Mouse (Mus musculus): Measurements from ENCODE around the gene BC037034. TPM values are rescaled to one million over a fixed set of nuclear protein-coding genes. Genes with fewer than 3 reads are reported as not detected.

Gene BC037034
- total RNA-seq, 2 experiments from 2014 or later: 2.2 to 3.3 TPM

GRCm38 (mm10) chr5:138262582-138263240, 1.1 kb downstream of the BC037034 start:
- intact Hi-C loops (cut with DNase I): no loop called here

GRCm38 (mm10) chr5:138262001-138262400, 1.8 kb downstream of the BC037034 start:
- intact Hi-C loops (cut with DNase I): no loop called here
- DNase-seq: no peak

More at GRCm38 (mm10) chr5:138262582-138263240, 1.1 kb downstream of the BC037034 start:
- no peak for DNase-seq

- DNase-seq: no peak
- intact Hi-C loops (cut with DNase I): no loop called here
Measured at GRCm38 (mm10) chr5:138260834-138261233, 3.0 kb downstream of the BC037034 start.

- intact Hi-C loops (cut with DNase I): no loop called here
- DNase-seq: no peak
Measured at GRCm38 (mm10) chr5:138260051-138260450, 3.8 kb downstream of the BC037034 start.

- intact Hi-C loops (cut with DNase I): no loop called here
- DNase-seq: no peak
Measured at GRCm38 (mm10) chr5:138258993-138259392, 4.8 kb downstream of the BC037034 start.

GRCm38 (mm10) chr5:138258542-138258941, 5.3 kb downstream of the BC037034 start:
- no peak for DNase-seq
- intact Hi-C loops (cut with DNase I): no loop called here

- intact Hi-C loops (cut with DNase I): no loop called here
- no peak for DNase-seq
Measured at GRCm38 (mm10) chr5:138258078-138258477, 5.8 kb downstream of the BC037034 start.

- intact Hi-C loops (cut with DNase I): no loop called here
- DNase-seq: no peak
Measured at GRCm38 (mm10) chr5:138257585-138257978, 6.3 kb downstream of the BC037034 start.

GRCm38 (mm10) chr5:138256966-138257584, 6.8 kb downstream of the BC037034 start:
- no peak for DNase-seq
- intact Hi-C loops (cut with DNase I): no loop called here

- no peak for DNase-seq
- intact Hi-C loops (cut with DNase I): no loop called here
Measured at GRCm38 (mm10) chr5:138256094-138256467, 7.8 kb downstream of the BC037034 start.

GRCm38 (mm10) chr5:138255353-138256093, 8.3 kb downstream of the BC037034 start, which contains the start of gene Lamtor4:
Lamtor4 (plus strand) TSS chr5:138255482.
- intact Hi-C loops (cut with DNase I): no loop called here

GRCm38 (mm10) chr5:138253061-138253460, 10.8 kb downstream of the BC037034 start:
- intact Hi-C loops (cut with DNase I): no loop called here
- no peak for DNase-seq

More at GRCm38 (mm10) chr5:138255353-138256093, 8.3 kb downstream of the BC037034 start, which contains the start of gene Lamtor4:
- DNase-seq: peak; percentile 85 to 91

- intact Hi-C loops (cut with DNase I): no loop called here
- DNase-seq: no peak
Measured at GRCm38 (mm10) chr5:138251144-138251543, 12.7 kb downstream of the BC037034 start.

GRCm38 (mm10) chr5:138241511-138241910, 22.3 kb downstream of the BC037034 start:
- intact Hi-C loops (cut with DNase I): no loop called here
- no peak for DNase-seq

- intact Hi-C loops (cut with DNase I): no loop called here
- no peak for DNase-seq
Measured at GRCm38 (mm10) chr5:138234224-138234623, 29.6 kb downstream of the BC037034 start.

GRCm38 (mm10) chr5:138233778-138234177, 30.1 kb downstream of the BC037034 start:
- intact Hi-C loops (cut with DNase I): no loop called here
- DNase-seq: no peak

- DNase-seq: no peak
- intact Hi-C loops (cut with DNase I): no loop called here
Measured at GRCm38 (mm10) chr5:138229511-138229910, 34.3 kb downstream of the BC037034 start.

- intact Hi-C loops (cut with DNase I): no loop called here
- DNase-seq: no peak
Measured at GRCm38 (mm10) chr5:138228026-138228425, 35.8 kb downstream of the BC037034 start.

GRCm38 (mm10) chr5:138227367-138227766, 36.5 kb downstream of the BC037034 start:
- DNase-seq: no peak
- intact Hi-C loops (cut with DNase I): no loop called here

GRCm38 (mm10) chr5:138226491-138226890, 37.3 kb downstream of the BC037034 start:
- intact Hi-C loops (cut with DNase I): no loop called here
- DNase-seq: no peak

GRCm38 (mm10) chr5:138225700-138226099, 38.1 kb downstream of the BC037034 start, which contains the start of gene Nxpe5:
Nxpe5 (plus strand) TSS chr5:138225898.
- no peak for DNase-seq
- intact Hi-C loops (cut with DNase I): no loop called here

All from gastrocnemius, postnatal 36 days (tissue).